Mouse (Mus musculus) ZHBTc4 (cell line): ENCODE measurements around the gene Hipk1.

Source experiments
- DNase-seq: peaks from one replicate; pipeline ENCODE4 v3.0.0-alpha.2; 2011; ENCODE audit warnings: low read depth, low spot score

Hipk1 gene

DNA sequence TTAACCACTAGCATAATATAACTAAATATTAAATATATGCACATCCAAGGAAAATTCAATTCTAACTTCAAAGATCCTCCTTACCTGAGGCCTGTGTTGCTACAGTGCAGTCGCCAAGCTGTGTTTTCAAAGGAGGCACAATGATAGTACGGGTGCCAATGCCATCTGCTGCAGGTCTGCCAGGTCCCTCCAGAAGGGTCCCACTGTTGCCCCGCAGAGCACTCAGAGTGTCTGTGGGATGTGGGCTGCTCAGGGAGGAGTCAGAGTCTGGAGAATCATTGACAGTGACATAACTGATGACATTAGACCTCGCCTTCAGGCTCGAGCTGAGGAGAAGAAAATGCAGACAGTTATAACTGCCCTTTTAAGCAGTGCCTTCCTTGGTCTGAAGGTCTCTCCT, 44.7 kb downstream of the Hipk1 start:
- no peak for DNase-seq

DNA sequence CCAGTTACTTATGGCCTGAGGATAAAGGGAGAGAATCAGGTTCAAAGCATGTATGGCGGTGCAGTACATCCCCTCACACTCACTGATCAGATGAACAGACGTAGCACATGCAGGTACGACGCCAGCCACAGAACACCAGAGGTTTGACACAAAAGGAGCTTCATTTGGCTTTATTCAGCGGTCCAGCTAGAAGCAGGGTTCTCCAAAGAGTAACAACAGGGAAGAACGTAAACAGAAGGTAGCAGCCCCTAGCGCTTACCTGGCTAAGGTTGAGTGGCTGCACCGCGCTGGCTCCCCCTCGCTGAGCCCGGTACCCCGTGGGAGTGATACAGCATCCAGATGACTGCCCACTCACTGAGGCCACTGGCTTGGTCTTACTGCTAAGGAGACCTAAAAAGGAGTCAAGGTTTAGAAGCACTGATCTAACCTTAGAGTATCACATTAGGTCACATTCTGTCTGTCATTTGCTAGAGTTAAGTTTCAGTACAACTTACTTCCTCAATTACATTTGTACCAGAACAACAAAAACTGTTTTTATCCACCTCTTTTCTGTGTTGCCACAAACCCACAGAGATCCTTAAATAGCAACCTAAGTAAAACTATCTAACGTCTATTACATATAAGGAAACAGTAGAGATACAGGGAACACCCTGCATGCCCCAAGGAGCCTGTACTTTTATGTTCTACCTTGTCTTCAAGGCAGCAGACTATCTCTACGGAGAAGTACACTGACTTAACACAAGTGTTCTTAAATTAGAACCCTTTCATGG, 46.2 kb downstream of the Hipk1 start:
- DNase-seq, result no peak

DNA sequence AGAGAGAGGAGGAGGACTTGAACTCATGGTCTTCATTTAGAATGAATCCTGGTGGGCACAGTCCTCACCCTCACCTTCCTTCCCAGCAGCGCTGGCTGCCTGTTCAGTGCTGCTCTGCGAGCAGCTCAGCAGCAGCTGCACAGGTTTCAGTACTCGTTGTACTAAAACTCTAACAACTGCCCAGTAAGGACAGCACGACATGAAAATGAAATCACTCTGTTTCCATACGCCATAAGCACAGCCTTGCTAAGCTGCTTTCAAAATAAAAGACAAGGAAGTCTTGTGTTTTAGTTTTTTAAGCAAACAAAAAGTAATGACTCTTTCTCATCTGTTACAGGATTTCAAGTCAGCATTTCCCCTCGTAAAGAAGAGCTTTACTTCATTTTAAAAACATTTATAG, 48.2 kb downstream of the Hipk1 start:
- DNase-seq, result no peak

DNA sequence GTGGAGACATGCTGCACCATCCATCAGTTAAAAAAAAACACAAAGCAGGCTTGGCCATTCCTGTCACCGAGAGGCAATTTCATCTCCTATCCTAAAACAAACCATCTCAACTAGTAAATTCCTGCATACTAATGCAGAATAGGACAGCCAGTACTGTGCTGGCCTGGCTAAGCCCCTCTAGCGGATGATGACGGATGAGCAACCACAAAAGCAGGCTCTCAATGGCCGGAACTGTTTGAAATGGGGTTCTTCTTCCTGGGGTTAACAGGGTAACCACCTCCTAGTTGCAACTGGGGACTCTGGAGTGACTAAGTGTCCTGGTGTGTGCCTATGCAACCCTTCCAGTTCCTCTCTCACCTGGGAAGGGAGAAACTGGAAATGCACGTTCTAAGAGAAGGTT, 51.0 kb downstream of the Hipk1 start:
- no peak for DNase-seq

DNA sequence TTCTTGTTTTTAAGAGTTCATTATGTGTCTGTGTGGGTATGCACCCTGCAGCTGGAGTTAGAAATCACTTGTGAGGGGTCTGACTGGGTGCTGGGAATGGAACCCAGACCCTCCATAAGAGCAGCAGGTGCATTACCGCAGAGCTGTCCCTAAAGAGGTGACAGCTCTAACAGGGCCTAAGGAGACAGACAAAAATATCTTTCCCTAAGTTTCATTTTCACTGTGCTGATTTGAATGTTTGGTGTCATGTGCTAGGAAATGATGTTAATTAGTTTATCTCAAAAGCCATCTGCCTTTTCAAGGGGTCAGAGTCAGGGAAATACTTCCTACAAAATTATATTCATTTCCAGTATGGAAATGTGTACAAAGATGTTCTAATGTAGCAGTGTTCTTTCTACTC, 52.0 kb downstream of the Hipk1 start, which contains the start of gene Gm10964:
Gm10964 (plus strand) TSS at position 38 of the 400 bp plus-strand sequence.
- DNase-seq, result no peak

DNA sequence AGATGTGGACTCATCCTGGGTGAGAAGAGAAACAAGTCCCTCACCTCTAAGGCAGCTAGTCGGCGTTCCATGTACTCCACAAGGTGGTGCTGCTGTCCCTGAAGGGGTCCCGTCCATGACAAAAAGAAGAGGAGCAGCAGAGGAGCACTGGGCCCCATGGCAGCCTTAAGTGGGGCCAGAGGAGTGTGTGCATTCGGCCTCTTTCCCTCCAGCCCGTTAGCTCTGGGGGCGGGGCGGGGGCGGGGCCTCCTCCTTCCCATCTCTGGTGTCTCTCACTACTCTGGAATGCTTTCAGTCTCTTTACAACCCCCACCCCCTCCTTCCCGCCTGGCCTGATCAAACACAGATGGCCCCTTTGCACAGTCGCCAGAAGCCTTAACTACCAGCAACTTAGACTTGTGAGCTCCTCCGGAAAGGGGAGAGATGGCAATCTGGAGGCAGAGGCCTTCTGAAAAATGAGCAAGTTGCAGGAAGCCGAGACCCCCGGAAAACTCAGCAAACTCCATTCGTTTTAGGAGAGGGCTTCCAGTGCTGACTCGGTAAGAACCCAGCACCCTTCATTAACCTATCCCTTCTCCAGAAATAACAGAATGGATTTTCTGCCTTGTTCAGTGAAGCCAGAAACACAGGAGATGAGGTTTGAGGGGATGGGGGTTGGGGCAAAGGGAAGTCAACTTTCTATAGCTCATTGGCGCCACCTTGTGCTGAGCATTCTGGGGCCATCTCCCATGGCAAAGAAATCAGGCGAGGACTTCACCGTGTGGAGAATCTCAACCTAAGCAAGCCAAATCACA, 53.4 kb downstream of the Hipk1 start, which contains the start of gene Olfml3:
Olfml3 (minus strand) TSS at position 224 of the 794 bp plus-strand sequence.
- DNase-seq, result peak; percentile 87

DNA sequence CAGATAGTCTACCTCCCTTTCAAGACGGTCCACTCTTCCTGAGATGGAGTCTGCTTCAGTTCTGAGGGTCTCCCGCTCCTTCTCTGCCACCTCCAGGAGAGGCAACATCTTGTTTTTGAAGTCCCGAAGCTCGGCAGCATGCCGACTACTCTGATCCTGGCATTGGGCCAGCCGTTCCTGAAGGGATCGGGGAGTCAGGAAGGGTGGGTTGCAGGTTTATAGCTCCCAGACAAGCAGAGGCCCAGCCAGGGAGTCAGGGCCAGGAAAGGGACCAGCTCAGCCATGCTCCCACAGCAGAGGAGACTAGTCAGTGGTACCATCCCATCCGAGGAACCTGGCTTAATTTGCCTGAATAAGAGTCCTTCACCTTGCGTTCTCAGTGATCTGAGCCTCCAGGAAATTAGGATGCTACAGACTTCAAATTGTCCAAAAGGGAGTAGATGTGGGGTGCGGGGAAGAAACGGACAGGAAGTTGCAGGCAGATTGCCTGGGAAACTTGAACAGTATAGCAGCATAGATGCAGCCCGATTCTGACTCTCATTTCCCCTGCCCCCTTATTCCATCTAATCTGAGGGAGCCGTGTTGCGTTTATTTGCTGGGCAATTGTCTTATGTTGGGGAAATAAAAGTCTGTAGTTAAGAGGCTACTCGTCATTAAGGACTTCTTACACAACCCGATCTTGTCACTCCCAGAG, 54.2 kb downstream of the Hipk1 start:
- DNase-seq, result no peak

DNA sequence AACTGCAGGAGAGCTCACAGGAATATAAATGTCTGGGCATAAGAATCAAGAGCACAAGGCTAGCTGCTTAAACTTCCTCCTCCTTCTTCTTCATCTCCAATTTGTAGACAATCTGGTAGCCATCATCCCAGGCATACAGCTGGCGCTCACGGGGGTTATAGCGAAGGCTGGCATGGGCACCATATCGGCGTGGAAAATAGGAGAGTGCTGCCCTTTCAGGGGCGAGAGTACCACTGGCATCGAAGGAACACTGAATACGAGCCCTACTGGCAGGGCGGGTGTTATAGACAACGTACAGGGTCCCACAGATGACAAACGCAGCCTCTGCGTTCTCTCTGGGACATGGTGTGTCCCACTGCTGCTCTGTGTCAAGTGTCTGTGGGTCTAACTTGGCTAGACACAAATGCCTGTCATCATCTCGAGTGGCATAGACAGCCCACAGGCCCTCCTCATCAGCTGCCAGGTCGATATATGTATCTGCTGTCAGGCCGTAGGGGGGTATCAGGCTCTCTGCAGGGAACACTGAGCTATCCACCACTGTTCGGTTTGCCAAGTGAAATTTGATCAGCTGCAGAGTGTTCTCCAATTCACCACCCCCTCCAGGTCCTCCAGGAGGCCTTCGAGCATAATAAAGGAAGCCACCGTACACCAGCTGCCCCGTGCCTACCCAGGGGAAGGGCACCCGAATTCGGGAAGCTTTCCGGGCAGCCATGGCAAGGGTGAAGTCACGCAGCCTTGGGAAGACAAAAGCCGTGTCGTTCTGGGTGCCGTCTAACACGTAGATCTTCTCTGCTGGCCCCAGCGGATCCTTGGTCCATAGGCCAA, 55.4 kb downstream of the Hipk1 start:
- no peak for DNase-seq

DNA sequence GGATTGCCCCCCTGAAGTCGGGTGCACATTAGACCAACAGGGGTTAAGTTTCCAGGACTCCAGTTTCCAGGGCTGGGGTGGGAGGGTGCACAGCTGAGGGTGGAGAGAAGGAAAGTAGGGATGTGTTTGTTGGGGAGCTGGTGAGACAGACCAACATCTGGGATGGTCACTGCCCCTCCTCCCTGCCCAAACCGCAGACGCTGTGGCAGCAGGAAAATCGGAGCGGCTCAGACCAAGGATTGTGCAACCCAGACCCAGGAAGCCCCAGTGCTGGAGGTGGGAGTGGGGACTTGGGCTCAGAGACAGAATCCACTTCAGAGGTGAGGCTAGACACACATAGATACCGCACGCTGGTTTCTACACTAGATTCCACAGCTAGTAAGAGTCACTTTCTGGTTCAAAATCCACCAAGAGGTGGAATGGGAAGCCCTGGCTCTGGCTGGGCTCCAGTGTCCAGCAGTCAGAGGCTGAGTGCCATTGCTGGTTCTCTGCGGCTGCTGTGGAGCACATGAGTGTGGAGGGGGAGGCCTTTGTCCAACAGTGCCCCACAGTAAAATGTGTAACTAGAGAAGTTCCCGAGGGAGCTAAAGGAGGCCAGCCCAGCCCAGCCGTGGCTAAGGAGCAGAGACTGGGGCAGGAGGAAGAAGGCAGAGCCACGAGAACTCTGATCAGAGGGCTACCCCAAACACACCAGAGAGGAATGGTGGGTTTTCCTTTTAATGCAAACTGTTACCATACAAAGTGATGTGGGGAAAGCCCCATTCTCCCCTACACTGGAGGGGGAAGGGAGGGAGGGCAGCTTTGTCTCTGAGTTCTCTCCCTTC, 56.5 kb downstream of the Hipk1 start:
- DNase-seq, result no peak

DNA sequence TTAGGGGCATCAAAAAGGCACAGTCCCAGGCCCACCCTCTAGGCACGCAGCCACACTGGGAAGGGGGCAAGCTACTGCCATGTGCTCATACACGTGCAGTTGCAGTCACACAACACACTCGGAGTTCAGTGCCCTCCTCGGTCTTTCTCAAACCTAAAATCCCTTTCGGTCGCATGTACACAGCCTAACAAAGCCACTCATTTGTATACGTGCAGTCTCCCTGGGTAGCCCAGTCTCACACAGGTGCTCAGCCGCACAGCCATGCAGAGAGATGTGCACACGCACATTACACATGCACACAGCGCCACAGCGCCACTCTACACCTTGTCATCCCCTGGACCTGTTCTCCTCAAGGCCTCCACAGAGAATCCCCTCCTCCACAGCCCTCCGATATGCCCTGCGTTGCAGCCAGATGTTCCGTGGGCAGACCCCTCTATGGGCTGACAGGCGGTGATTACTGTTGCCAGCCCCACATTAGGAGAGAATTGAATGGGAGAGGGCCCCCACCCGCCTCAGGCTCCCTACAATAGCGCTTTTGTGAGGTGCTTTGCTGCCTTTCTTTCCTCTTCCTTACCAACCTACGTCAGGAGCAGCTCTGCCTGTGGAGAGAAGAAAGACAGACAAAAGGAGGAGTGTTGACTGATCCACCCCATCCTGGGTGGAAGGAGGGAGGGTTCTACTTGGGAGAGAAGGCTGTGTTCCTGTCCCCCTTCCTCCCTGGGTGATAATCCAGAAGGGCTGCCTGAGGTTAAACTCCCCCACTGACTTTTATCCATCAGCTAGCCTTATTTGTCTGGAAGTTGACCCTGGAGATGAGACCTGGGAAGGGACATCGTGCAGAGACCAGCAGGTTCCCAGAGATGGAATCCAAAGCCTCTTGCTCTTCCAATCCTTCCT, 57.3 kb downstream of the Hipk1 start:
- DNase-seq, result peak; percentile 41

DNA sequence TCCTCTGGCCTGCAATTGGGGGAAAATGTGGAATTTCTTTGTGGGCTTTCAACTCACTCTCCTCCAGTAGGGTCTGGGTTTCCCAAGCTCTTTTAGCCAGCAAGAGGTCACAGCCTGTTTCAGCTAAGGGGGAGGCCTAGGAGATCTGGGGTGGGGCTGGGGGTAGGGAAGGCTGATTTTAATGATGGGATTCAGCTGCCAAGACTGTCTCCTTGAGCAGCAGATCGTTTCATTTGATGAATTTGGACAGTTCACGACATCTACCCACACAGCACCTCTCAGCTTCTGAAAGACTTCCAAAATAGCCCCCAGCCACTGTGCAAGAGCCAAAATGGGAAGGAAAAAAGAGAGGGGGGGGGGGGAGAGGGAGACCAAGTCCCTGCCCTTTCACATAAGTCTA, 58.2 kb downstream of the Hipk1 start:
- DNase-seq, result no peak

DNA sequence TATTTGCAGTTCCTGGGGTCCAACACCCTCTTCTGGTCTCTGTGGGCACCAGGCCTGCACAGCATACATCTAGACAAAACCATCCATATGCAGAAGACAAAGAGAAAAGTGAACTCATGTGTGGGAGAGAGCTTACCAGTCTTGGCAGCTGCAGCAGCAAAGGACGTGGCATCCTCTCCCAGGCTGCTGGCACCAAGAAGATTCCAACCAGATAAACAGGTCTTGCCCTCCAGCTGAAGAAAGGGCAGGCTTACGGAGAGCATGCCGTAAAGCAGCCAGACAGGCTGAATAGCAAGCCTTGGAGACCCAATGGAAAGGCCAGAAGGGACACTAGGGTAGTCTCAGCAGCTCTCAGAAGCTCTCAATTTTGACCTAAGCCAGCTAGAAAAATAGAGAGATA, 59.2 kb downstream of the Hipk1 start:
- no peak for DNase-seq

DNA sequence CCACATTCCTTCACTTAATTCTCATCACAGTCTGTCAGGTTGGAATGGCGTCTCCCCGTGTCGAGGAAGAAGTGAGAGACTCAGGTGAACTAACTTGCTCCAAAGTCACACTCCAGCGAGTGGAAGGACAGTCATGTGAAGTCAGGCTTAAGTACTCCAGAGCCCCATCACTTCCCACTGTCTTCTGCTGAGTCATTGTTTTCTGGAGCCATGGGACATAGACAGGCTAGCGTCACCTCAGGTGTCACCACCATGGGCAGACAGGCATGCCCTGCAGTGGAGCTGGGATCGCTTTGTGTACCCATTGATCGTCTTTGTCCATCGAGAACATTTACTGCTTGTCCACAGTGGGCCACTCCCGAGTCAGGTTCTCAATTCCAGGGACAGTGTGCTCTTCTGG, 61.5 kb downstream of the Hipk1 start:
- DNase-seq, result no peak

DNA sequence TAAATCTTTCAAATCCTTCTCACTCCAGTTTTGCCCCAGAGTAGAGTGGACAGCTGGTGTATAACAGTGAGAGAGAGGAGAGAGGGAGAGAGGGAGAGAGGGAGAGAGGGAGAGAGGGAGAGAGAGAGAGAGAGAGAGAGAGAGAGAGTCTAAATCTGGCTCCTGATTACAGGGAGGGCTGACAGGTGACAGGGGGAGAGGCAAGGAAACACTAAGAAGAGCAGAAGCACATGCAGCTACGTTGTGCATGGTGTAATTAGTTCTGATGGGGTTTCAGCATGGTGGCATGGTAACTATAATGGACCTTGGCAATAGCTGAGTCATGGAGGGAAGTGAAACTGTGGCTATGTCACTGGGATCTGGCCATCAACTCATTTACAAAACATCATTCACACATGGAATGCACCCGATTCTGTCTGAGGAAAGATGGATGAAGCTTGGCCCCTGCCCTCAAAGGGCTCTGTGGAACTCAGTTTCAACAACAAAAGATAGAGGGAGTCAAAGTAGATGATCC, 63.5 kb downstream of the Hipk1 start:
- DNase-seq, result no peak

DNA sequence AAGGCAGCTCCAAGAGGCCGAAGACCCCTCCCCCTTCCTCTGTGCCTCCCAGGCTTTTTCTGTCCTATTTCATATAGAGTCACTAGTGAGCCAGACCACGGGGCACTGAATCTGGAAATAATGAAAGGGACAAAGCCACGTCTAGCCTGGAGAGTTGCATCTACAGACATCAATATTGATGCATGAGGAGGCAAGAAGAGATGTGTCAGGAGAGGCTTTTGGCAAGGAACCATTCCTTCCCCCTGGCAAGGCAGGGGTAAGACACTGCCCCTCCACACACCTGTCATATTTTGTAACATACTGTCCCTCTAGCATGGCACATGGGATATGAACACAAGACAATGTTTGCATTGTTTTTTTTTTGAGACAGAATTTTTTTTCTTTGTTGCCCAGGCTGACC, 64.7 kb downstream of the Hipk1 start:
- no peak for DNase-seq

DNA sequence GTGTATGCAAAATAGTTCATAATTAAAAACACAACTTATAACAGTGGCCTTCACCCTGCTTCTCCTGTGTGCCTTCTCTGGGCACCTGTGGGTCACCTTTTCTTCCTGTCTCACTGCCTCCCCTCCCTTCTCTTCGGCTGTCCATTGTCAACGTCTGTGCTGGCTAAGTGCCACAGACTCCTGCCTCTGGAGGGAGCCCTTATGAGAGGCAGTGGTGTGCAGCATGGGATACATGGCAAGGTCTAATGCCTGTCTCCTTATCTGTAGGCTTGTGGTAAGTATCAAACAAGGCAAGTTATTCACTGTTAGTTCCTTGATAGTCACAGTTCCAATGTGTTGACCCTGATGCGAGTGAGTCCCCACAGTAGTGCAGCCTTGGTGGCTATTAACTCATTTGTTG, 67.2 kb downstream of the Hipk1 start:
- DNase-seq, result no peak

DNA sequence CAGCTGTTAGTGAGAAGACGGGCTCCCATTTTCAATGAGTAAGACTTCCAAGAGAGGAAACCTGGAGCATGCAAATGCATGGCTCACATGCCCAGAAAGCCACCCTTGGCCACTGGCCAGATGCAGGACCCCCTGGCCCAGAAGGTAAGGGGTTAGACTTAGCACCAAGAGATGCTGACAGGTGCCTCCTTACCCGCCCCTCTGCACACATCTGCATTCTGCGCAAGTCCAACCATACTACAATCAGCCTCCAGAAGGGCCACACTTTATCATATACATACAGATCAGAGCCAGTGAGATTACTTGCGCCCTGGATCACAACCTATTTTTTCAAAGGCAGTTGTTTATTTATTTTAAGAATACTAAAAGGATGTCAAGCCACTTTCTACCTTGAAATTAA, 72.6 kb downstream of the Hipk1 start:
- DNase-seq, result no peak

DNA sequence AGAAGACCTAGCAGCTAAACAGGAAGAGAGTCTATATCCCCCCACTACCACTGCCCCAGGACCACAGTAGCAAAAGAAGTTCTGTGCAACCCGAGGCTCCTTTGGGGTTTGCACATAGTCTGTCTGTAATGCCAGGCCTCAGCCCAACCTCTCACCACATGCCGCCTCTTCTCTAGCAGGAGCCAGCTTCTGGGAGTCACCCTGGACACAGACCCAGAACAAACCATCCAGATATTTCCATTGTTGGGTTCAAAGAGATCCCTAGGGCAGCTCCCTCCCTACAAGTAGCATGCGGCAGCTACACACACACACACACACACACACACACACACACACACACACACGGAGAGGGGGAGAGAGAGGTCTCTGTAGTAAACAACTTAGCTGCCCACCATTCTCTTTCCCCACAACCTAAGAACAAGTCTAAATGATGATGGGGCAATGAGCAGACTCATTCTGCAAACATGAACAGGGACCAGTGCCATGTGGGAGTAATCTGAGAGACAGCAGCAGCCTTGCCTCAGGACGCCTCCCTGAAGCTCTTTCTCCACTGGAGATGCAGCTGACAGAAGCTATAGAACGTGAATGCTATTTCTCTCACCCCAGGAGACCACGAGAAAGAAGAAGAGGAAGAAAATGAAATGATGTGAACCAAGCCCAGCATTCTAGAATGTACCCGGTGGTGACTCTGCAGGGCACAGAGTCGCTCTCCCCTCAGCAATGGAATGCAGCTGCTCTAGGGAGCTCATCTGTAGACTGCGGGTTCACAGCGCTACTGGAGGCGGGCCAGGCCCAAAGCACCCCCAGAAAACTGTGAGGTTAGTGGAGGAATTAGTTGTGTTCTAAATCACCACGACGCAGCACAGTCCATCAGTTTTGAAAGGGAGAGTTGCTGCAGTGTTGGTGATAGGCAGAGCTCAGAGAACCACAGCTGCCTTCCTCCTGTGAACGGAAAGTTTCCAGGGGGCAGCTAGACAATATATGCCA, 74.3 kb downstream of the Hipk1 start:
- no peak for DNase-seq
